Mouse (Mus musculus) bone marrow macrophage, adult 2 months (primary cell): Measurements from ENCODE around the gene Grasp.

ENCODE experiments used
- CTCF ChIP-seq: IDR thresholded peaks from 2 replicates; pipeline ENCODE4 v1.5.1; 2012; ENCODE audit warnings: low read depth, mild to moderate bottlenecking, low read length, moderate library complexity
- POLR2A ChIP-seq: IDR thresholded peaks from 2 replicates; pipeline ENCODE4 v1.6.1; 2012; ENCODE audit warnings: mild to moderate bottlenecking, low read depth, low read length, borderline replicate concordance

DNA sequence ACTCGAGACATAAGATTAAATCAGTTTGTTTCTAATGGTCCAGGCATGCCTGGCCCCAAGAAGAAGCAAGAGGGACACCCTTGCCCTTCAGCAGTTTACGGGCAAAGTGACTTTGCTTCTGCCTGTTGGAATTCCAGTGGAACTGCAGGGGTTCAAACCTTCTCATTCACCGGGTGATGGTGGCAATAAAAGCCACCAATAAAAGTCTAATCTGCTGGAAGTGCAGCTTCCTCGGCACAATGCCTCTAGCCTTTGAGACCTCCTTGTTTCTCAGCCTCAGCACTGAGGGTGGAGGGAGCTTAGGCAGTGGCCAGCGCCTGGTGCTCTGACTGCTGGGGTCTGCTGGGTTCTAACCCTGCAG is 42.9 kb upstream of the Grasp start:
- TF ChIP-seq CTCF (no peak), POLR2A (no peak)
